Mouse (Mus musculus) heart, embryonic 15.5 days (tissue): ENCODE measurements around the gene Olfr704. TPM values are rescaled to one million over a fixed set of nuclear protein-coding genes. Genes with fewer than 3 reads are reported as not detected.
"Not testable (repeated sequence)": the region's sequence is repeated elsewhere in the genome, so short reads cannot be mapped to it uniquely, and the experiment has no call there.

Source experiments
- ATAC-seq: fragments of 200-750 bp; cut with Nextera tagmentation; replicated peaks from 2 replicates; pipeline ENCODE4 v1.8.0; 2017; ENCODE audit warnings: low read depth, moderate TSS enrichment; ENCODE audit not compliant: insufficient number of reproducible peaks, insufficient read depth, low FRiP score
- H3K27ac ChIP-seq: fragments of 300-500 bp; sonication (generic); 2 replicates; pipeline ENCODE4 v1.5.1; 2015; ENCODE audit warnings: mild to moderate bottlenecking, inconsistent platforms
- H3K27me3 ChIP-seq: fragments of 300-500 bp; sonication (generic); 2 replicates; pipeline ENCODE4 v1.6.1; 2015; ENCODE audit warnings: inconsistent platforms
- H3K36me3 ChIP-seq: fragments of 300-500 bp; sonication (generic); 2 replicates; pipeline ENCODE4 v1.6.1; 2015; ENCODE audit warnings: mild to moderate bottlenecking, inconsistent platforms
- H3K4me1 ChIP-seq: fragments of 300-500 bp; sonication (generic); replicated peaks from 2 replicates; pipeline ENCODE4 v1.6.1; 2015; ENCODE audit warnings: inconsistent platforms
- H3K4me2 ChIP-seq: fragments of 300-500 bp; sonication (generic); 2 replicates; pipeline ENCODE4 v1.6.1; 2015; ENCODE audit warnings: inconsistent platforms, mild to moderate bottlenecking, moderate library complexity
- H3K4me3 ChIP-seq: fragments of 300-500 bp; sonication (generic); 2 replicates; pipeline ENCODE4 v1.5.1; 2015; ENCODE audit warnings: mild to moderate bottlenecking, inconsistent platforms
- H3K9ac ChIP-seq: fragments of 300-500 bp; sonication (generic); 2 replicates; pipeline ENCODE4 v1.6.1; 2015; ENCODE audit warnings: mild to moderate bottlenecking, inconsistent platforms
- H3K9me3 ChIP-seq: fragments of 300-500 bp; sonication (generic); replicated peaks from 2 replicates; pipeline ENCODE4 v1.6.1; 2016; ENCODE audit warnings: inconsistent platforms
- WGBS: fragments of 180-500 bp; shearing (Covaris S2); methylation state at CpG from one replicate; pipeline ENCODE4 v1.1.7; 2015; ENCODE audit warnings: mixed read lengths; 5-methylcytosine and 5-hydroxymethylcytosine counted together
- polyA plus RNA-seq: library from polyadenylated mRNA; unstranded; fragments of >200 nt; fragmentation: Nextera tagmentation; extraction: Ambion mirVana; gene quantifications from 2 replicates; pipeline ENCODE4 v1.2.1, GENCODE M21; 2015

Gene Olfr704
- not detected in 2 replicates for polyA plus RNA-seq

DNA sequence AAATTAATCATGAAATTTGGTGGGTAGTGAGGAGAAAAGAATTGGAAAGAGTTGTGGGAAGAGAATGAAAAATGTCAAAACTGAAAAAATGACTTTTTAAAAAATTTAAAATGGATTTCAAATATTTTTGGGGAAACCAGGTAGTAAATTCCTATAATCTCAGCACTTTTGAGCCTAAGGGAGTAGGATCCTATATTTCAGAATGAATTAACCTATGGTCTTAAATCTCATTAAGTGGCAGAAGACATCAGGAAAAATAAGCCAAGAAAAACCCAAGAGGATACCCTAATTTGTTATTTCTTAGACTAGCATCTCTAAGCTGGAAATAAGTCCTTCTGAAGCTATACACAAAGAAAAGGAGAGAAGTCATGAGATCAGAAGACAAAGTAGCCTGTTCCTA lies at the start of gene Olfr704:
Gene Olfr704 (plus strand): TSS at position 301 of the 400 bp plus-strand sequence.
- no peaks in the 10 kb centered on the region for H3K4me1 ChIP-seq
- no peak within 1 kb of the TSS for H3K4me3 ChIP-seq
- ATAC-seq, result no peak
- no peaks in the 10 kb centered on the region for H3K36me3 ChIP-seq
- no peak within 1 kb of the TSS for H3K9ac ChIP-seq
- no peak within 1 kb of the TSS for H3K4me2 ChIP-seq
- H3K9me3 ChIP-seq, result no peaks in the 10 kb centered on the region
- no peaks in the 10 kb centered on the region for H3K27me3 ChIP-seq
- H3K27ac ChIP-seq, result no peak within 1 kb of the TSS

DNA sequence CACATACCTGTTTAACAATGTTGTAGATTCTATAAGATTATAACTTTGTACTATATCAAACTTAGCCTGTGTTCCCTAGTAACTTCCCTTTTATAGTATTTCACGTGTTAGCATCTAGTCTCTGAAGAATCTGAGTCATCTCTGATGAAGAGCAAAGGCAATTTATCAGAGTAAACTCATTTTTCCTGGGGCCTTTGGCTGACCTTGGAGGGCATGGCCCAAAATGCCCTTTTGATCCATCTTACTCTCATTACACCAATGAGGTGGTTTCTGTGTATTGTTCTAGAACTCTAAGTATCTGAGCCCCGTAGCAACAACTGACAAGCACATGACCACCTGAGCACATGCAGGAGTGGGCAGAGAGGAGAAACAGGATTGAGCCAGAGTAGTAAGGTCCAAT lies 49.2 kb upstream of the Olfr704 start, which contains the start of gene Olfr701:
Gene Olfr701 (plus strand): TSS at position 301 of the 400 bp plus-strand sequence.
- H3K4me1 ChIP-seq, result no peaks in the 10 kb centered on the region
- no peak for ATAC-seq
- no peak within 1 kb of the TSS for H3K4me3 ChIP-seq

DNA sequence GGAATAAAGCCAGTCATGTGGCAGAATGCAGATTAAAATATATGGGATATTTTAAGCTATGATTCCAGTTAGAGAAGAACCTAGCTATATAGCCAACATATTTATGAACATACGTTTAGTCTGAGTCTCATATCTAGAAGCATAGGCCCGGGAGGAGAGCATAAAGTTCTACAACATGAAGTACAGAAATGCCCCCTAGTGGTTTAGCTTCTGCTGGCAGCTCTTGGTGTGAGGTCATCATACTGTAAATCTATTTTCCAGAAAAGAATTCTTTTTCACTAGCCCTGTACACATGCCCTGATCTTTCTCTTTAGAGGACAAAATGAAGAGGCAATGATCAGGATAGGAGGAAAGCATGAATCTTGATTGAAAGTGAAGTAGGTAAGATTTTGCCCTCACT lies 47.2 kb upstream of the Olfr704 start:
- Histone ChIP-seq H3K27me3 (no peaks in the 10 kb centered on the region), H3K4me2 (no peak overlapping the region), H3K9me3 (no peaks in the 10 kb centered on the region), H3K27ac (no peak overlapping the region), H3K36me3 (no peaks in the 10 kb centered on the region), H3K4me3 (no peak overlapping the region), H3K9ac (no peak overlapping the region), H3K4me1 (no peaks in the 10 kb centered on the region)
- WGBS, result 26% methylated on average over 2 of the region's 2 CpGs
- ATAC-seq, result no peak

More for the DNA sequence above, 49.2 kb upstream of the Olfr704 start, which contains the start of gene Olfr701:
- Histone ChIP-seq H3K4me2 (no peak within 1 kb of the TSS), H3K9me3 (no peaks in the 10 kb centered on the region), H3K36me3 (no peaks in the 10 kb centered on the region), H3K9ac (no peak within 1 kb of the TSS), H3K27ac (no peak within 1 kb of the TSS), H3K27me3 (no peaks in the 10 kb centered on the region)
- WGBS, result 58% methylated on average over 2 of the region's 2 CpGs

DNA sequence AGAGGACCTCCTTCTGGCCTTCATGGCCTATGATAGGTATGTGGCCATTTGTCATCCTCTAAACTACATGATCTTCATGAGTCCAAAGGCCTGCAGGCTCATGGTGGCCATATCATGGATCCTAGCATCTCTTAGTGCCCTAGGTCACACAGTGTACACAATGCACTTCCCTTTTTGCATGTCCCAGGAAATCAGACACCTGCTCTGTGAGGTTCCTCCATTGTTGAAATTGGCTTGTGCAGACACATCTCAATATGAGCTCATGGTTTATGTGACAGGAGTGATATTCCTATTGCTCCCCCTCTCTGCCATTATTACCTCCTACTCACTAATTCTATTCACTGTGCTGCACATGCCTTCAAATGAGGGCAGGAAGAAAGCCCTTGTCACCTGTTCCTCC lies 44.6 kb upstream of the Olfr704 start:
- Histone ChIP-seq H3K9ac (no peak overlapping the region), H3K36me3 (no peaks in the 10 kb centered on the region), H3K27me3 (no peaks in the 10 kb centered on the region), H3K9me3 (no peaks in the 10 kb centered on the region), H3K4me1 (no peaks in the 10 kb centered on the region), H3K27ac (no peak overlapping the region), H3K4me3 (no peak overlapping the region), H3K4me2 (no peak overlapping the region)
- no peak for ATAC-seq

- H3K36me3 ChIP-seq, result no peaks in the 10 kb centered on the region
- H3K27me3 ChIP-seq, result no peaks in the 10 kb centered on the region
- no peaks in the 10 kb centered on the region for H3K4me1 ChIP-seq
- H3K9ac ChIP-seq, result no peak within 1 kb of the TSS
- H3K27ac ChIP-seq, result no peak within 1 kb of the TSS
- H3K4me3 ChIP-seq, result no peak within 1 kb of the TSS
- no peak within 1 kb of the TSS for H3K4me2 ChIP-seq
- ATAC-seq, result no peak
- no peaks in the 10 kb centered on the region for H3K9me3 ChIP-seq
Measured at GRCm38 (mm10) chr7:106833793-106834192, 29.2 kb upstream of the Olfr704 start, which contains the start of gene Olfr702. TSS of gene Olfr702 (minus strand) at chr7:106833893.

DNA sequence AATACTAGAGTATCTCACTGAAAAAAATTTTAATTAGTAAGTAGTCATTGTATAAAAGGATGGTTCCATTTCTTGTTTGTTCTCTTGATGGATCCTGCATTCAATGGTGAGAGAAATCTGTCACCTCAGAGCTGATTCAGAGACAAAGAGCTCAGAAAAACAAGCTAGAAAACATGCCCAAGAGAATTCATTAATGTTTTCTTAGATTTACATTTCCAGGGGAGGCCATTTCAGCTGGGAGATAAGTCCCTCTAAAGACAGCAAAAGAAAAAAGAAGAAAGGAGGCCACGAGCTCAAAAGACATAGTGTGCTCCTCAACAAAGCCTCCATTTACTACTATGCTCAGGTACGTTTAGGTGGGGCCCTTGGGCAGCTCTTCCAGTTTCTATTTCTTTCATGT lies 19.9 kb upstream of the Olfr704 start, which contains the start of gene Olfr703:
Gene Olfr703 (plus strand): TSS at position 301 of the 400 bp plus-strand sequence.
- Histone ChIP-seq H3K9ac (no peak within 1 kb of the TSS), H3K27ac (no peak within 1 kb of the TSS), H3K27me3 (no peaks in the 10 kb centered on the region), H3K4me3 (no peak within 1 kb of the TSS), H3K4me1 (no peaks in the 10 kb centered on the region), H3K9me3 (0 out of 2 replicates have a peak, but pooled peaks cover 3% of the 10 kb centered on the region), H3K4me2 (no peak within 1 kb of the TSS), H3K36me3 (no peaks in the 10 kb centered on the region)
- WGBS, result 44% methylated on average over 2 of the region's 2 CpGs
- no peak for ATAC-seq

GRCm38 (mm10) chr7:106876791-106877190 lies 13.8 kb downstream of the Olfr704 start, which contains the start of gene Olfr705:
TSS of gene Olfr705 (minus strand) at chr7:106876891.
- 74% methylated on average over 3 of the region's 3 CpGs for WGBS
- no peaks in the 10 kb centered on the region for H3K27me3 ChIP-seq

DNA sequence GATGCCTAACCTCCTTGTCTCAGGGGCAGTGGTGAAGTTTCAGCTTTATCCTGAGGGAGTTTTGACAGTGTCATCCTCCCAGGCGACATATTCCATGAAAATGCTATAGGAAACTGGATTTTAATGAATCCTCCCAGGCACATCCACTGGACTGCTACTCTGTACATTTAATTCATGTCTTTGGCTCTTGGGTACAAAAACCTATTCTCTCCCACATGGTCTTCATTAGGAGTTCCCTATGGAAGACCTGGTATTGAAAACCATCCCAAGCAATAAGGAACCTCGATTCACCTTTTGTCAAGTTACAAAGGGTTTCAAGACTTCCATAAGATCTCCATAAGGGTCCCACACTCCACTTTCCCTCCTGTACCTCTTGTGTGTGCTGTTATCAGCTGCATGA lies 25.1 kb downstream of the Olfr704 start, which contains the start of gene Olfr706:
Gene Olfr706 (minus strand): TSS at position 101 of the 400 bp plus-strand sequence.
- WGBS, result 69% methylated on average over 2 of the region's 2 CpGs
- no peaks in the 10 kb centered on the region for H3K27me3 ChIP-seq
- no peak within 1 kb of the TSS for H3K9ac ChIP-seq
- H3K27ac ChIP-seq, result no peak within 1 kb of the TSS
- ATAC-seq, result no peak
- H3K9me3 ChIP-seq, result no peaks in the 10 kb centered on the region
- H3K4me1 ChIP-seq, result no peaks in the 10 kb centered on the region
- H3K36me3 ChIP-seq, result no peaks in the 10 kb centered on the region
- no peak within 1 kb of the TSS for H3K4me3 ChIP-seq
- H3K4me2 ChIP-seq, result no peak within 1 kb of the TSS

More at GRCm38 (mm10) chr7:106876791-106877190, 13.8 kb downstream of the Olfr704 start, which contains the start of gene Olfr705:
- no peak within 1 kb of the TSS for H3K4me2 ChIP-seq
- no peak within 1 kb of the TSS for H3K9ac ChIP-seq
- H3K4me1 ChIP-seq, result no peaks in the 10 kb centered on the region
- H3K27ac ChIP-seq, result no peak within 1 kb of the TSS
- ATAC-seq, result no peak
- H3K36me3 ChIP-seq, result no peaks in the 10 kb centered on the region
- H3K4me3 ChIP-seq, result no peak within 1 kb of the TSS
- no peaks in the 10 kb centered on the region for H3K9me3 ChIP-seq

- H3K9ac ChIP-seq, ATAC-seq, H3K27me3 ChIP-seq, H3K9me3 ChIP-seq, H3K4me1 ChIP-seq, H3K4me3 ChIP-seq, H3K4me2 ChIP-seq, H3K36me3 ChIP-seq, H3K27ac ChIP-seq: not testable (repeated sequence)
- 70% methylated on average over 3 of the region's 3 CpGs for WGBS
Measured at GRCm38 (mm10) chr7:106901141-106901540, 38.2 kb downstream of the Olfr704 start, which contains the start of gene Olfr707. TSS of gene Olfr707 (minus strand) at chr7:106901241.

DNA sequence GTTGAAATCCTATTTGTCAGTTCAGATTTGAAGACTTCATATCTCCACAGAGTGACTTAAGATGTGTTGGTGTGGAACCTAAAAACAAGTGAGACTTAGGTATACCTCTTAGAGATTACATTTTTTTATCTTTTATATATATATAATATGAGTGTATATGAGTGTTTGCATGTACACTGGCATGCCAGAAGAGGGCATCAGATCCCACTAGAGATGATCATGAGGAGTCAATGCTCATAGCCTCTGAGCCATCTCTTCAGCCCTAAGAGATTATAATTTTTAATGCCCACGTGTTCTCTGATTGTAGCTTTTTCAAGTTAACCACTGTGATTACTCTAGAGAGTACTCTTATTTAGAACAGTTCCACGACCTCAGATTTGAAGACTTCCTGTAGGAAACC lies 44.7 kb downstream of the Olfr704 start, which contains the start of gene Olfr1532-ps1:
Gene Olfr1532-ps1 (plus strand): TSS at position 326 of the 400 bp plus-strand sequence.
- no peak within 1 kb of the TSS for H3K27ac ChIP-seq
- no peaks in the 10 kb centered on the region for H3K4me1 ChIP-seq
- no peaks in the 10 kb centered on the region for H3K27me3 ChIP-seq
- WGBS, result 44% methylated on average over 2 of the region's 2 CpGs
- H3K4me2 ChIP-seq, result no peak within 1 kb of the TSS
- no peak within 1 kb of the TSS for H3K9ac ChIP-seq
- no peaks in the 10 kb centered on the region for H3K36me3 ChIP-seq
- H3K9me3 ChIP-seq, result no peaks in the 10 kb centered on the region
- H3K4me3 ChIP-seq, result no peak within 1 kb of the TSS
- no peak for ATAC-seq
